Mouse (Mus musculus) cortical plate, adult 2 months (tissue): ENCODE results near the gene Spsb2.

ENCODE experiments used
- CTCF ChIP-seq: fragments of 200-500 bp; IDR thresholded peaks from 2 replicates; pipeline ENCODE4 v1.5.1; 2011; ENCODE audit warnings: mild to moderate bottlenecking, control low read depth, low read length; ENCODE audit not compliant: insufficient read depth; ENCODE audit errors: extremely low read depth
- POLR2A ChIP-seq: fragments of 200-500 bp; IDR thresholded peaks from 2 replicates; pipeline ENCODE4 v1.6.1; 2011; ENCODE audit warnings: mild to moderate bottlenecking, low read length, control low read depth; ENCODE audit not compliant: insufficient read depth; ENCODE audit errors: extremely low read depth

- TF ChIP-seq POLR2A (no peak), CTCF (no peak)
Observed at GRCm38 (mm10) chr6:124780917-124781316, 27.5 kb upstream of the Spsb2 start.
